Mouse (Mus musculus): Measurements from ENCODE around the gene Gak.

The Gak gene

DNA sequence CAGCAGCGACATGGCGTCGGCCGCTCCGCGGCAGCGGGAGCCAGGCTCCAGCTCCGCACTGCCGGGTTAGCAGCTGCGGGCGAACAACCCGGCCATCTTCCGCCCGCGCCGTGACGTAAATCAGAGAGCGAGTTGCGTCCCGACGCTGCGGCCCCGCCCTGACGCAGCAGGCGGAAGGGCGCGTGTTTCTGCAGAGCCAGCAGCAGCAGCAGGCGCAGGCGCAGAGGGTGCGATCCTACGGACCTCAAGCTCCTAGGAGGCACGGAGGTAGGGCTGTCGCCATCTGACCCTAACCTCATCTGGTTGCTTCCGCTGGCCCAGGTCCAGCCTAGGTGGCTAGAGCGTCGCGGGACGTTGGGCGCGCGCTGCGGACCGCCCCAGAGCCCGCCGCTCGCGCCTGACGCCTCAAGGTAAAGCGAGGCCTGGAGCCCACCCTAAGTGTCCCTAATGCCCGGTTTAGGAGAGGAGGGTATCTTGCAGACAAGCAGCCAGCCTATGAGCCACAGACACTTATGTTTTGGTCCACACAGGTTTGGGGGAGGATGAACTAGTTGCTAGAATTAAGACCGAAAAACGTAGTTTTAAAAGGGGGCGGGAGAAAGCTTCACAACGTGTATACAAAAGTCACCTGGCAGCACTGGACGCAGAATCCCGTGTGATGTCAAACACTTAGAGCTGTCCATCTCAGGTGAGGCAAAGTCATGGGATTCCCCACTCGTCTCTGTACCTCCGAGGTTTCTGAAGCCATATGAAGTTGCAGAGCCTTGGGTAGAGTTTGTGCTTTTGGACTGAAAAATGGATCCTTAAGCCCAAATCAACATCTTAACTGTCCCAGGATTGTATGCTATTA lies at the start of gene Gak, which contains the start of gene Tmem175:
TSS of gene Gak (minus strand) at position 122 of the 850 bp plus-strand sequence.
TSS of gene Tmem175 (plus strand) at position 137 of the 850 bp plus-strand sequence.
- DNase-seq (ENCODE audit: low spot score): peak; percentile 90

DNA sequence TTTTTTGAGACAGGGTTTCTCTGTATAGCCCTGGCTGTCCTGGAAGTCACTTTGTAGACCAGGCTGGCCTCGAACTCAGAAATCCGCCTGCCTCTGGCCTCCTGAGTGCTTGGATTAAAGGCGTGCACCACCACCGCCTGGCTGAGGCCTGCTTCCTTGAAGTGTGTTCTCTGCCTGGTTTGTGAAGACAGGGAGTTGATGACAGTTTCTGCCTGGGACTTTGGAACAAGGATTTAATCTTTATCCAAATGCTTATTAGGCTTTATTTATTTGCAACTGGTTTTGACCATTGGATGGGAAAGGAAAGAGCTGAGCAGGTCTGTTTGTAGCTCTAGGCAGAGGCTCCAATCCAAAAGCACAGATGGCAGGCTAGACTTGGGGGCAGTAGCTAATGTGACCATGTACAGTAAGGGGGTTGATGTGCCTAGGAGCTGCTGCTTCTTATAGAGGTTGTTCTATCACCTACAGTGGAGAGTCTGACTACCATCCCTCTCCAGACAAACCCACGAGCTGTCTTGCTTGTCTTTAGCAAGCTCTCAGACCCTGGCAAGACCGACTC lies 48.8 kb upstream of the Gak start:
- no peak for DNase-seq (ENCODE audit: low spot score)

DNA sequence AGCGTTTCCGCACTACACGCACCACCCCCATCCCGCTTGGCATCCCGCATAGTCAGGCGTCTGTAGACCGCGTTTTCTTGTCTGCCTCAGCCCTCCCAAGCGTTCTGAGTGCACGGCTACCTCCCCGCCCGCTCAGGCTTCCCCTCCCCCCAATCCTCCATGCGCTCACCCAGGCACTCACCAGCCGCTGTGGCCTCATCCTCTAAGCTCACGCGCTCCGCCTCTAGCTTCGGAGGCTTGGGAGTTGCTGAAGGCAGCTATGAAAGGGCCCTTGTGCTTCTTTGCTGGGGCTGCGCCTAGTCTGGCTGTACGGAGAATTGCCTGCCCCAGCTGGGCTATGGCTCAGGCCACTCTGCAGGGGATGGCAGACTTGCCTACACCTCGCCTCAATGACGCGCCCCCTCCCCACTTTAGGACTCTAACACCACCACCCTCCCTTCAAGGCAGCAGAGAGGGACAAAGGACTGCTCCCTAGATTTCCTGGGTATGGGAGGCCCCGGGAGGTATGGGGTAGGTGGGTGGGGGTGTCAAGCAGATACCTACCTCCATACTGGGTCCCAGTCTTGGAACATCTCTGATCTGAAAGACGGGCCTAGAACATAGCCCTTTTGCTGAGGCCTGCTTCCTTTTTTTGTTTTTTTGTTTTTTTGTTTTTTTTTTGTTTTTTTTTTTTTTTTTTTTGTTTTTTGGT lies 48.2 kb upstream of the Gak start:
- peak; percentile 53 for DNase-seq (ENCODE audit: low spot score)

GRCm38 (mm10) chr5:108676772-108677498 lies 47.4 kb upstream of the Gak start:
- no peak for DNase-seq (ENCODE audit: low spot score)

GRCm38 (mm10) chr5:108675251-108675816 lies 45.8 kb upstream of the Gak start, which contains the start of gene Slc26a1:
Gene Slc26a1, minus strand, starts transcription at chr5:108675569.
- DNase-seq (ENCODE audit: low spot score): no peak

DNA sequence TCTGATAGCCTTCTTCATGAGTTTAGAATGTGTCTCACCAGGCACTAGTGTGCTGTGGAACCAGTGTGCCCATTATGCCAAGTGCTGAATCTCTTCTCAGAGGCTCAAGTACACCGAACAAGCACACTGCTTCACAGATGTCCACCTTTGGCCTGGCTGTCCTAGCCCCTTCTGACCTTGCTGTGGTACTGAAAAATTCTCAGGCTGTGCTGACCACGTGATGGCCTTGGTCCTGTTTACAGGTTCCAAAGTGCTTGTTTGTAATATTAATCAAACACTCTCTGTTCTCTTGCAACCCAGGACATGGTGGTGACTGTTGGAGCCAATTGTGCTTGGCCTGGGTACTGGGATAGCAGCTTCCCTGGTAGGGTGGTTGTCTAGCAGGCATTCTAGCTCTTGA lies 45.1 kb upstream of the Gak start:
- DNase-seq (ENCODE audit: low spot score): no peak

DNA sequence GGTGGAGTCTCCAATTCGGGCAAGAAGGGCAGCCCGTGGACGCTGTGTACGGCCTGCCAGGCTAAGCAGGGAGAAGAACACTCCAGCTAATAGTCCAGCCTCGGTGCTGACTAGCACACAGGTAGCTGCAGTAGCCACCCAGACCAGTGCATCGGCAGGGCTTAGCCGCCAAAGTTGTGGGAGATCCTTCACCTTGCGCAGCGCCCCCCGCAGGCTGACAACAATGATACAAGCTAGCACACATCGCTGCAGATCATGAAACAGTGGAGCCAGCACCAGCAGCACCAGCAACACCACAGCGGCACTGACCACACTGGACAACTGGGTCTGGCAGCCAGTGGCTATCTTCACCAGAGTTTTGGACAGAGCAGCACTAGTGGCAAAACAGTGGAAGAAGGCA lies 42.2 kb upstream of the Gak start:
- DNase-seq (ENCODE audit: low spot score): no peak

DNA sequence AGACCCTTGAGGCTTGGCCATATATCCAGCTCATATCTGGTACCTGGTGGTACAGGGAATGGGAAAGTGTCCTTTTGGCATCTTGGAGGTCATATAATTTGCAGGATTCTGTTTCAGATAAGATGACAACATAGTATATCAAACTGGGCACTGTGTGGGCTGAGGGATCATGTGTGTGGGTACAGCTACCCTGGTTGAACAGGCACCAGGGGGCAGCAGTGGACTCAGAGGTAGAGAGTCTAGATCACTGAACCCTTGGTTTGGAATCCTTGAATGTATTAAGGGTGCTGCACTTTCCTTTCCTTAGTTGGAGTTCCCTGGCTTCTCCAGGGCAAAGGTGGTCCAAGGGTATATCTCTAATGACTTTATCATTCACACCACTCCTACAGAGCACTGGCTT lies 41.2 kb upstream of the Gak start:
- peak; percentile 39 for DNase-seq (ENCODE audit: low spot score)

DNA sequence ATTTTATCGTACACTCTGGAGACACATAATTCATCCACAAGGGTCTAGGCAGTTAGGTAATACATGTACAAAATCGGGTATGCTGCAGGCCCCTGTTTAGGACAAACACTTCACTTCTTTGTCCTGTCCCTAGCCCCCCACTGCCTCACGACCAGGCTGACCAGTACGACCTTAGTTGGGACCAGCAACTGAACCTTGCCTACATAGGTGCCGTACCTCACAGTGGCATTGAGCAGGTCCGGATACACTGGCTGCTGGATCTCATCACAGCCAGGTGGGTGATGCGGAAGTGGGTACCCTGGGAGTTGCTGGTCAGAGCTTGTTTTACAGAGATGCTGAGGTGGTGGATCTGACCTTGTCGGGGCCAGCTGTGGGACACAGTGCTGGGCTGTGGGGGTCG lies 40.4 kb upstream of the Gak start:
- peak; percentile 4 for DNase-seq (ENCODE audit: low spot score)

DNA sequence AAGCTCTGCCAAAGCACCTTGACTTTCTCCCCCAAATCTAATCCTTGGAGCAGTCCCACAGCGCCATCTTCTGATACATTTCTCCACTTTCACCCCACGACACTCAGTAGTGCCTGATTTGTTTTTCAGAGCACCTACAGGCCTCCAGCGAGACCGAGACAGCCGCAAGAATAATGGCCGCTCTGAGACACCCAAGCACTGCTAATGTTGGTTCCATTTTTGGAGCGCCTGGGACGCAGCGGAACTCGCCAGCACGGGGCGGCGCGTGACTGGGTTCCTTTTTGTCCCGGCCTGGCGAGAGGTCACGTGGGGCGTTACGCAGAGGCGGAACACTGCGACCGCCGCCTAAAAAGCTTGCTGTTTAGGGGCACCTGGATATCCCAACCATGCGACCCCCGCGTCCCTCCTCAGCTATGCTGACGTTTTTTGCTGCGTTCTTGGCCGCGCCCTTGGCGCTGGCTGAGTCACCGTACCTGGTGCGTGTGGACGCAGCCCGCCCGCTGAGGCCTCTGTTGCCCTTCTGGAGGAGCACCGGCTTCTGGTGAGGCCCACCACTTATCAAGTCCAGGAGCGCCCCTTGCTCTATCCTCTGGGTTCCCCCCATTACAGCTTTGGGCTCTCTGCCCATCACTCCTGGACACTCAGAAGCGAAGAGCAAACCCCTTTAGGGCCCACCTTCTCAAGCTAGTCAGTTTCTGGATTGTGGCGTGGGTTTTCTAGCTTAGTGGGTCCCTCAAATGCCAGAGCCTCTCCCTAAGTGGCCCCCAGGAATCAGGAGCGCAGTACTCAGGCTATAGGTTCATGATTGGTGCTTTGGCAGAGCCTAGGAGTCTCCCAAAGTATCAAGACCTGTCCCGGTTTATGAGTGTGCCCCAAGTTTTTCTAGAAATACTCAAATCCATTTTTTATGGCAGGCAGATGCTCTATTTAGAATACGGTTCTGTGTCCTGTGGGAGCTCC lies 39.7 kb upstream of the Gak start, which contains the start of gene Dgkq:
TSS of gene Dgkq (minus strand) at position 696 of the 960 bp plus-strand sequence.
- peak; percentile 87 for DNase-seq (ENCODE audit: low spot score)

DNA sequence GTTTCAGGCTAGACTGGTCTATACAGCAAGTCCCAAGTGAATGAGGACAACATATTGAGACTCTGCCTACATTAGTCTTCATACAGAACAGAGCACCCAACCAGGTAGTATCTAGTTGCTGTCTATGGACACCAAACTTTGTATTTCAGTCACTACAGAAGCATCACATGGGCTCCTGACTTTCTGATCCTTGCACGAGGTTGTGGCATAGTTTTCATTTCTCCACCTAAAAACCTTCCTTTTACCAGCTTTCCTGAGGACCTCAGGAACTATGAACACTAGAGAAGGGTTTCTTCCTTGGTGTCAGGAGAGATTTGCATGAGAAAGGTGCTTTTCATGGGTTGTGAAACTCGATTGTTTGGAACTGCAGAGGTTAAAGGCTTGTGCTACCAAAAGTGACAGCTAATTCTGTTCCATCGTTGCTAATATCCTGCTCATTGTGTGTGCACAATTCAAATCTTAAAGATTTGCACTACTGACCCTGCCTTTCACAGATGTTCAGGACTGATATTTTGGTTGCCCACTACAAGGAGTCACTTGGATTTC lies 38.9 kb upstream of the Gak start:
- no peak for DNase-seq (ENCODE audit: low spot score)

GRCm38 (mm10) chr5:108667370-108667769 lies 37.8 kb upstream of the Gak start:
- DNase-seq (ENCODE audit: low spot score): no peak

DNA sequence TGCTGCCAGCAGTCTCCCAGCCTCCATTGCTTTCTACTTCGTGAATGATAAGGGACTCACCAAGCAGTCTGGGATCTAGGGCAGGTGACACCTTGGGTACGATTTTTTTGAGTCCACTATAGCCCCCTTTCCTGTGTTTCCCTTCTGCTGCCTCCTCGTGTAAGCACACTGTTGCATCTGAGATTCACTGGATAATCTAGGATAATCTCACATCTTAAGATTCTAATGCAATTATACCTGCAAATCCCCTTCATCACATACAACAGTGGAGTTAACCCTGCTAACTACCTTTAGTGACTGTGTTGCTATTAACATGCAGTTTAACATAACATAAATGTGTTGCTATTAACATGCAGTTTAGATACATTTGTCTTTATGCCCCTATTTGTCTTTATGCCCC lies 35.5 kb upstream of the Gak start:
- no peak for DNase-seq (ENCODE audit: low spot score)

DNA sequence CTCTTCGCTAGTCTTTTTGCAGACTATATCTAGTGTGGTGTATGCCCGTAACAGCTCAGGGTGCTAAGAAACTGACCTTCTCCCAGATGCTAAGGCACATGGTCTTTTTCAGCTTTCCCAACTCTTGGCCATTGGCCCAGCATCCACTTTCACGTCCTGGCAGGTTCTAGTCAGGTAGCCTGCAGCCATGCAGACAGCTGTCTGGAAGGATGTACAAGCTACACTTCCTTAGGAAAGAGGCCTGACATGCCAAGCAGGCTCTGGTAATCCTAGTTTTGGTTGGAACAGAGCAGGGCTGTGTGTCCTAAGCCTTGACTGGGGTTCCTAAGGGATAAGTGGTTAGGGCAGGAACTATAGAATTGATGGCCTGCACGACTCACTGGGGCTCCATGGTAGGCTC lies 33.2 kb upstream of the Gak start:
- DNase-seq (ENCODE audit: low spot score): no peak

- peak; percentile 92 for DNase-seq (ENCODE audit: low spot score)
Measured at GRCm38 (mm10) chr5:108660632-108661268, 31.2 kb upstream of the Gak start.

DNA sequence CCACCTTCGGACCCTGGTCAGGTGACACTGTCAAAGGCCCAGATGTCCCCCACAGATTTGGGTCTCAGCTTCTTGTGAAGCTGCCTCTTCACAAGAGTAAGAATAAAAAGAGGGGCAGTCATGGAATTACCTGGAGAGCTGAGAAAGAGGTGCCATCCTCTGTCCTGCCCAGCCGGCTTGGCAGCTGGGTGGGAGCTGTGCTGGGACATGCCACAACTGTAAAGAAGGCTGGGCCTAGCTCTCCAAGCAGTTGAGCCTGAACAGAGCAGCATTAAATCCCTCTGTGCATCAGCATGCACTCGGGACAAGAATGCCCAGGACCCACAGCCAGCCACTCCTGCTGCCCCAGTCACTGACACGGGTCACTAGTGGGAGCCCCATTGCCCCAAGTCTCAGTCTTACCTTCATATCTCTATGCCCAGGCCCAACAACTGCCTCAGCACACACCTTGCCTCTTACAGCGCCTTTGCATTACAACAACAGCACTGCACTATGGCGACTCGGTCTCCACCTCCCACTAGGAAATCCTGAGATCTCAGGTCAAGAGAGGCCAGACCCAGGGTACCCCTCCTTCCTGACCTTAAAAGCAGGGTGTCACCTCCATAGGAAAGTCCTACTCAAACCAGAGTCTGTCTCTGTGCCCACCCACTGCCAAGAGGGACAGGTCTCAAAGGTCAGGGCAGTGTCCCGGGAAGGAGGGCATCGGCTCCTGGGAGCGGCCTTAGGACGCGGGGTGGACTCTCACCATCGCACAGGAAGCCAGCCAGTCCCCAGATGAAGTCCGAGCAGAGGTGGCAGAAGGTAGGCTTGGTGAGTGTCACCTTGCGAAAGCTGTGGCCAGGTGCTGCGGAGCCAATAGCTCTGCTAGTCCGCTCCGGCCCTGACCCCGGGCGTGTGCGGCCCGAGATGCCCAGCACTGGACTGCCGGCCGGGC lies 30.4 kb upstream of the Gak start, which contains the start of gene Idua:
TSS of gene Idua (plus strand) at position 634 of the 934 bp plus-strand sequence.
- no peak for DNase-seq (ENCODE audit: low spot score)

GRCm38 (mm10) chr5:108658611-108659010 lies 29.1 kb upstream of the Gak start:
- no peak for DNase-seq (ENCODE audit: low spot score)

DNA sequence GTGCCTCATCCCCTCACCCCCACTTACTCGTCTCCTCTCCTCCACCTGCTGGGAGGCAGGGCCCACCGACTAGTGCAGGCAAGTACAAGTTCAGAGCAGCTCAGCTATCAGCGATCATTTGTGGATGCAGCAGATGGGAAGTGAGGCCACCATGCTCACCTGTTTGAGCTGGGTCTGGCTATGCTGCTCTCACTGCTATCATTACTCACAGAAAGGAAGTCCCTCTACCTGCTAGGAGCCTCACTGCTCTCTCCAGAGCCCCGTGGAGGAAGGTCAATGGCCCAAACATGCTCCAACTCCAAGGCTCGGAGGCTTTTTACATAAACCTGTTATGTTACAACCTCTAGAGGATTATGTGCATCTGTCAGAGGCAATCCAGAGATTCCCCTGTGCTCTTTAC lies 27.9 kb upstream of the Gak start:
- DNase-seq (ENCODE audit: low spot score): no peak

Data from ovary, postnatal 36 days (tissue).